In genomic region chr16:30238791-30239190, GRCm38 (mm10) we compare ENCODE assay signal across 24 mouse cellular contexts. TPM values are rescaled to one million over a fixed set of nuclear protein-coding genes. Genes with fewer than 3 reads are reported as not detected.
A peak's percentile ranks its signal among the peaks of the same experiment; 100 is the strongest.
DNase-seq lines count a peak whose midpoint lies in the region; ATAC-seq and TF ChIP-seq lines count a peak whose summit lies in the region.
"Had no signal": no experiment of that assay in that cellular context is flagged by ENCODE, and none has a peak within 500 bp of the region (broad histone marks: within the 10 kb centered on the region; RNA-seq: fewer than 3 reads in every experiment).

No protein-coding gene starts in this region.

- peak; percentile 88 for DNase-seq in kidney, adult 2 months
- DNase-seq in liver, adult 2 months (ENCODE audit: extremely low read depth, low read depth, low spot score): peak; percentile 95
- no peak for DNase-seq in liver
- peak; percentile 17 to 24 (median 22) for DNase-seq in liver, embryonic 14.5 days (ENCODE audit: low read depth in 3 of 3, low spot score in 3 of 3)
- DNase-seq in yolk sac, embryonic 10.5 days (ENCODE audit: low spot score): peak; percentile 87
- no peak for DNase-seq in cerebellum, adult 9-10 months
- no peak for DNase-seq in adrenal gland, postnatal 25 days
- DNase-seq: adrenal gland, adult 8-10 months; cerebellum, adult 11-12 months; cerebellum, adult 9-11 months; cerebellum, postnatal 36 days; gastrocnemius, postnatal 10 days; heart, adult 18-20 months; heart, postnatal 10 days had no signal

- H3K79me2 ChIP-seq in liver, adult 2 months (ENCODE audit: control insufficient read depth, insufficient read depth, low read length): no peaks in the 10 kb centered on the region

- H3K27ac ChIP-seq in kidney, adult 2 months (ENCODE audit: insufficient read depth, low read depth, low read length): no peak overlapping the region
- no peak overlapping the region for H3K27ac ChIP-seq in kidney, embryonic 14.5 days (ENCODE audit: low read depth, low read length)
- H3K27ac ChIP-seq in liver, adult 2 months (replicated peaks; ENCODE audit: insufficient read depth, low read depth, low read length): peak overlapping the region; percentile 57
- no peak overlapping the region for H3K27ac ChIP-seq in liver, embryonic 14.5 days
- H3K27ac ChIP-seq: embryonic facial prominence, embryonic 13.5 days; forebrain, embryonic 12.5 days; heart, embryonic 10.5 days had no signal

- no peaks in the 10 kb centered on the region for H3K27me3 ChIP-seq in kidney, adult 2 months (replicated peaks; ENCODE audit: control insufficient read depth, insufficient read depth, low read length)
- peaks cover 10% of the 10 kb centered on the region for H3K27me3 ChIP-seq in kidney, embryonic 14.5 days (ENCODE audit: control insufficient read depth, insufficient read depth, low read length)
- H3K27me3 ChIP-seq in liver, adult 2 months (ENCODE audit: control insufficient read depth, insufficient read depth, low read length): no peaks in the 10 kb centered on the region
- H3K27me3 ChIP-seq in liver, embryonic 14.5 days (ENCODE audit: control insufficient read depth, insufficient read depth, low read length): peaks cover 3% of the 10 kb centered on the region

- no peak for ATAC-seq in kidney, embryonic 14.5 days (ENCODE audit: low FRiP score, low TSS enrichment)
- ATAC-seq in liver, embryonic 14.5 days (ENCODE audit: insufficient read depth): peak; percentile 74
- ATAC-seq: forebrain, embryonic 16.5 days had no signal

- 51% methylated on average over 6 of the region's 6 CpGs for WGBS in kidney, adult 2 months
- 67% methylated on average over 6 of the region's 6 CpGs for WGBS in kidney, embryonic 14.5 days
- 13% methylated on average over 6 of the region's 6 CpGs for WGBS in liver, adult 2 months
- WGBS in liver, embryonic 14.5 days (ENCODE audit: insufficient replicate concordance): 46% methylated on average over 6 of the region's 6 CpGs

- peaks cover 7% of the 10 kb centered on the region; the same call in 1 of the 2 replicates for H3K4me1 ChIP-seq in kidney, adult 2 months (ENCODE audit: control insufficient read depth, insufficient read depth, low read length)
- peaks cover 22% of the 10 kb centered on the region for H3K4me1 ChIP-seq in kidney, embryonic 14.5 days (ENCODE audit: control insufficient read depth, insufficient read depth, low read length)
- H3K4me1 ChIP-seq in liver, adult 2 months (ENCODE audit: control insufficient read depth, insufficient read depth, low read length): peaks cover 10% of the 10 kb centered on the region
- peaks cover 0 to 4% of the 10 kb centered on the region in 2 experiments; a peak in 1 of 4 replicates for H3K4me1 ChIP-seq in liver, embryonic 14.5 days (replicated peaks; ENCODE audit: control insufficient read depth in 2 of 2, insufficient read depth in 2 of 2, low read length in 1 of 2)

- no peak for TF ChIP-seq POLR2A in kidney, adult 2 months (IDR thresholded peaks at IDR 0.05; ENCODE audit: low read depth, low read length)
- TF ChIP-seq POLR2A in liver, adult 2 months (IDR thresholded peaks at IDR 0.05; ENCODE audit: extremely low read depth, insufficient read depth, low read length): no peak

- H3K9me3 ChIP-seq in kidney, embryonic 14.5 days (ENCODE audit: control insufficient read depth, low read length): no peaks in the 10 kb centered on the region
- no peaks in the 10 kb centered on the region for H3K9me3 ChIP-seq in liver, embryonic 14.5 days (ENCODE audit: control insufficient read depth, low read length)
- H3K9me3 ChIP-seq: embryonic facial prominence, embryonic 13.5 days; forebrain, embryonic 12.5 days; heart, embryonic 10.5 days; hindbrain, embryonic 10.5 days had no signal

- no peak overlapping the region for H3K4me3 ChIP-seq in kidney, adult 2 months (ENCODE audit: insufficient read depth, low read depth, low read length)
- H3K4me3 ChIP-seq in kidney, embryonic 14.5 days (ENCODE audit: low read length): no peak overlapping the region
- H3K4me3 ChIP-seq in liver, adult 2 months (ENCODE audit: insufficient read depth, low read depth, low read length): no peak overlapping the region
- no peak overlapping the region for H3K4me3 ChIP-seq in liver, embryonic 14.5 days (ENCODE audit: insufficient read depth in 1 of 2, low read depth in 2 of 2, low read length in 2 of 2)
- H3K4me3 ChIP-seq: embryonic facial prominence, embryonic 13.5 days; forebrain, embryonic 12.5 days; heart, embryonic 10.5 days; hindbrain, embryonic 10.5 days had no signal

- no peak for TF ChIP-seq CTCF in kidney, adult 2 months (conservative IDR thresholded peaks at IDR 0.05; ENCODE audit: insufficient read depth, insufficient read length, low read depth, low read length)
- TF ChIP-seq CTCF in liver, adult 2 months (IDR thresholded peaks at IDR 0.05; ENCODE audit: low read depth, low read length): no peak
- TF ChIP-seq CTCF in liver, embryonic 14.5 days (IDR thresholded peaks at IDR 0.05; ENCODE audit: low read depth): no peak

- H3K4me2 ChIP-seq in kidney, embryonic 14.5 days (replicated peaks; ENCODE audit: low read depth, low read length): no peak overlapping the region
- H3K4me2 ChIP-seq in liver, embryonic 14.5 days (ENCODE audit: low read depth): no peak overlapping the region
- H3K4me2 ChIP-seq: embryonic facial prominence, embryonic 13.5 days; forebrain, embryonic 12.5 days had no signal

- H3K36me3 ChIP-seq in kidney, adult 2 months (ENCODE audit: control insufficient read depth, insufficient read depth, low read length): no peaks in the 10 kb centered on the region
- no peaks in the 10 kb centered on the region for H3K36me3 ChIP-seq in kidney, embryonic 14.5 days (ENCODE audit: control insufficient read depth, insufficient read depth, low read length)
- no peaks in the 10 kb centered on the region for H3K36me3 ChIP-seq in liver, adult 2 months (ENCODE audit: control insufficient read depth, insufficient read depth, low read length)
- H3K36me3 ChIP-seq in liver, embryonic 14.5 days (replicated peaks; ENCODE audit: control insufficient read depth, insufficient read depth, low read depth): no peaks in the 10 kb centered on the region
- H3K36me3 ChIP-seq: embryonic facial prominence, embryonic 13.5 days; forebrain, embryonic 12.5 days; heart, embryonic 10.5 days; hindbrain, embryonic 10.5 days had no signal

- TF ChIP-seq EP300 in liver, embryonic 14.5 days (IDR thresholded peaks at IDR 0.05; ENCODE audit: low read depth): no peak

- no peak overlapping the region for H3K9ac ChIP-seq in kidney, embryonic 14.5 days (ENCODE audit: low read depth, low read length)
- H3K9ac ChIP-seq in liver, adult 2 months (ENCODE audit: low read depth, low read length): no peak overlapping the region
- H3K9ac ChIP-seq in liver, embryonic 14.5 days (replicated peaks): no peak overlapping the region
- H3K9ac ChIP-seq: embryonic facial prominence, embryonic 13.5 days; forebrain, embryonic 12.5 days had no signal

RNA-seq across cellular contexts. Expression of gene Cpn2, which starts 28.5 kb away (rescaled TPM):
- polyA plus RNA-seq in kidney, adult 2 months (2012; rRNA removed): 0.42 and 0.52 TPM in 2 replicates
- not detected in 2 replicates for polyA plus RNA-seq in kidney, embryonic 14.5 days (2014; fragmentation: Nextera tagmentation; extraction: Ambion mirVana)
- total RNA-seq in liver, adult 2 months (2014; rRNA removed): 137 and 158 TPM in 2 replicates
- polyA plus RNA-seq in liver, adult 2 months (2012; rRNA removed): 263 and 285 TPM in 2 replicates
- 4.8 and 5.6 TPM in 2 replicates for polyA plus RNA-seq in liver, embryonic 14.5 days (2012; rRNA removed)
- 2.1 and 2.8 TPM in 2 replicates for polyA plus RNA-seq in liver, embryonic 14.5 days (2014; fragmentation: Nextera tagmentation; extraction: Ambion mirVana)
- 2.2 and 3.1 TPM in 2 replicates for total RNA-seq in adrenal gland, postnatal 25 days (2021)
- total RNA-seq: ES-E14 had no signal
- polyA plus RNA-seq: brain, embryonic 14.5 days; embryonic facial prominence, embryonic 13.5 days; forebrain, embryonic 12.5 days; forebrain, embryonic 16.5 days; frontal cortex, adult 2 months; heart, embryonic 14.5 days; hindbrain, embryonic 10.5 days had no signal

RNA-seq across cellular contexts. Expression of gene Lrrc15, which starts 44.3 kb away (rescaled TPM):
- 0.01 TPM in 1 of 2 replicates, not detected in the other for polyA plus RNA-seq in kidney, adult 2 months (2012; rRNA removed)
- polyA plus RNA-seq in kidney, embryonic 14.5 days (2014; fragmentation: Nextera tagmentation; extraction: Ambion mirVana): 0.76 and 1.1 TPM in 2 replicates
- total RNA-seq in liver, adult 2 months (2014; rRNA removed): 0.07 TPM in 1 of 2 replicates, not detected in the other
- polyA plus RNA-seq in liver, adult 2 months (2012; rRNA removed): 0.02 TPM in 1 of 2 replicates, not detected in the other
- polyA plus RNA-seq in liver, embryonic 14.5 days (2012; rRNA removed): 0.01 TPM in 1 of 2 replicates, not detected in the other
- 0.01 TPM in 1 of 2 replicates, not detected in the other for polyA plus RNA-seq in liver, embryonic 14.5 days (2014; fragmentation: Nextera tagmentation; extraction: Ambion mirVana)
- total RNA-seq in adrenal gland, postnatal 25 days (2021): not detected in 2 replicates
- polyA plus RNA-seq: frontal cortex, adult 2 months had no signal

Comparison
In these comparisons a context has a peak if more than half of its experiments do, and no peak if none do; other contexts are left out.
1. DNase-seq: peak in kidney, adult 2 months (single experiment), liver, adult 2 months (single experiment), liver, embryonic 14.5 days (3 of 3) and yolk sac, embryonic 10.5 days (single experiment); none in liver (single experiment), cerebellum, adult 9-10 months (single experiment) and adrenal gland, postnatal 25 days (single experiment).
2. RNA of gene Cpn2, which starts 28.5 kb away (polyA plus RNA-seq): 263 to 285 TPM in liver, adult 2 months; 2.1 to 5.6 TPM in liver, embryonic 14.5 days, 0.42 to 0.52 TPM in kidney, adult 2 months and not detected in kidney, embryonic 14.5 days; every median in the first group is over 10 times any median in the second.